Mouse (Mus musculus): ENCODE data around the gene Ano2.

GRCm38 (mm10) chr6:126053136-126053535 lies 362.9 kb downstream of the Ano2 start:
- TF ChIP-seq CTCF (IDR thresholded peaks at IDR 0.05; ENCODE audit: insufficient read depth, low read length) (no peak), POLR2A (IDR thresholded peaks at IDR 0.05; ENCODE audit: borderline replicate concordance, extremely low read depth, low read depth, low read length) (no peak)

Data from lung, adult 2 months (tissue).